Mouse (Mus musculus) inflammation-experienced regulatory T-cells, adult 6 months (primary cell): ENCODE measurements around the gene Naalad2. TPM values are rescaled to one million over a fixed set of nuclear protein-coding genes. Genes with fewer than 3 reads are reported as not detected.
"Not testable (repeated sequence)": the region's sequence is repeated elsewhere in the genome, so short reads cannot be mapped to it uniquely, and the experiment has no call there.

Experiments
- ATAC-seq: one replicate; pipeline ENCODE4 v1.8.0; 2017
- polyA plus RNA-seq, 3 experiments: library from polyadenylated mRNA; unstranded; fragments of 100-300 nt; shearing (Covaris generic); gene quantifications; one replicate each; pipeline ENCODE4 v1.2.1; 2017

Gene Naalad2
- under 1 TPM; 0.17 to 0.63 (median 0.42) TPM for polyA plus RNA-seq

GRCm38 (mm10) chr9:18402895-18403294 is at the start of gene Naalad2:
TSS of gene Naalad2 (minus strand) at chr9:18402995.
- ATAC-seq = not testable (repeated sequence)

GRCm38 (mm10) chr9:18431687-18432086 is 28.9 kb upstream of the Naalad2 start:
- no peak for ATAC-seq

GRCm38 (mm10) chr9:18430354-18430753 is 27.6 kb upstream of the Naalad2 start, which contains the start of gene Mbd3l2:
TSS of gene Mbd3l2 (plus strand) at chr9:18430654.
- no peak for ATAC-seq

GRCm38 (mm10) chr9:18412371-18412770 is 9.6 kb upstream of the Naalad2 start:
- ATAC-seq = not testable (repeated sequence)

- no peak for ATAC-seq
These were observed 1.3 kb upstream of the Naalad2 start, which contains the start of gene Ubtfl1 for GRCm38 (mm10) chr9:18404118-18404517. TSS of gene Ubtfl1 (plus strand) at chr9:18404418.

- ATAC-seq = no peak
These were observed 3.2 kb downstream of the Naalad2 start for GRCm38 (mm10) chr9:18399629-18400028.

- no peak for ATAC-seq
These were observed 17.0 kb downstream of the Naalad2 start for GRCm38 (mm10) chr9:18385782-18386181.

GRCm38 (mm10) chr9:18373026-18373425 is 29.8 kb downstream of the Naalad2 start:
- ATAC-seq = not testable (repeated sequence)

GRCm38 (mm10) chr9:18319990-18320389 is 82.8 kb downstream of the Naalad2 start:
- ATAC-seq = no peak

GRCm38 (mm10) chr9:18298301-18298700 is 104.5 kb downstream of the Naalad2 start:
- ATAC-seq = no peak

- peak; percentile 2 for ATAC-seq
These were observed 109.6 kb downstream of the Naalad2 start for GRCm38 (mm10) chr9:18293026-18293781.

- ATAC-seq = peak; percentile 47
These were observed 110.3 kb downstream of the Naalad2 start for GRCm38 (mm10) chr9:18292443-18292922.

- ATAC-seq = peak; percentile 87
These were observed 111.0 kb downstream of the Naalad2 start, which contains the start of gene Chordc1 for GRCm38 (mm10) chr9:18291571-18292429. TSS of gene Chordc1 (plus strand) at chr9:18292125.

- not testable (repeated sequence) for ATAC-seq
These were observed 124.1 kb downstream of the Naalad2 start for GRCm38 (mm10) chr9:18278693-18279092.

- ATAC-seq = peak; percentile 84
These were observed 125.3 kb downstream of the Naalad2 start for GRCm38 (mm10) chr9:18277497-18277896.

- ATAC-seq = no peak
These were observed 126.0 kb downstream of the Naalad2 start for GRCm38 (mm10) chr9:18276844-18277243.

- no peak for ATAC-seq
These were observed 126.9 kb downstream of the Naalad2 start for GRCm38 (mm10) chr9:18275901-18276300.

Other genes starting within 250 kb of the Naalad2 start
- gene Chordc1, start 110.9 kb downstream of the Naalad2 start, polyA plus RNA-seq = 100 to 1,000 TPM; 115 to 167 (median 118) TPM
- gene Ubtfl1, start 1.4 kb upstream of the Naalad2 start, polyA plus RNA-seq = under 1 TPM in 1 of 3 experiments, not detected in 2; 0.12 TPM
- gene Mbd3l2, start 27.7 kb upstream of the Naalad2 start, polyA plus RNA-seq = not detected
- gene Zfp558, start 75.3 kb upstream of the Naalad2 start, polyA plus RNA-seq = 1 to 10 TPM; 2.0 to 3.1 (median 2.1) TPM
- not detected for gene Mbd3l1, start 75.4 kb upstream of the Naalad2 start, polyA plus RNA-seq